Mouse (Mus musculus) intestine, embryonic 16.5 days (tissue): ENCODE data around the gene Rest. TPM values are rescaled to one million over a fixed set of nuclear protein-coding genes. Genes with fewer than 3 reads are reported as not detected.
"Not testable (repeated sequence)": the region's sequence is repeated elsewhere in the genome, so short reads cannot be mapped to it uniquely, and the experiment has no call there.

ENCODE experiments used
- ATAC-seq: fragments of 200-750 bp; cut with Nextera tagmentation; 2 replicates; pipeline ENCODE4 v1.8.0; 2017; ENCODE audit warnings: moderate TSS enrichment, moderate library complexity
- H3K27ac ChIP-seq: fragments of 300-500 bp; sonication (generic); 2 replicates; pipeline ENCODE4 v1.5.1; 2014; ENCODE audit warnings: mild to moderate bottlenecking, low read length
- H3K27me3 ChIP-seq: fragments of 300-500 bp; sonication (generic); replicated peaks from 2 replicates; pipeline ENCODE4 v1.6.1; 2014; ENCODE audit warnings: low read length, control low read depth, mixed read lengths; ENCODE audit not compliant: control insufficient read depth, insufficient read depth
- H3K36me3 ChIP-seq: fragments of 300-500 bp; sonication (generic); 2 replicates; pipeline ENCODE4 v1.6.1; 2014; ENCODE audit warnings: low read length, control low read depth; ENCODE audit not compliant: control insufficient read depth, insufficient read depth
- H3K4me1 ChIP-seq: fragments of 300-500 bp; sonication (generic); 2 replicates; pipeline ENCODE4 v1.6.1; 2014; ENCODE audit warnings: low read length, control low read depth, mixed read lengths; ENCODE audit not compliant: control insufficient read depth, insufficient read depth
- H3K4me2 ChIP-seq: fragments of 300-500 bp; sonication (generic); 2 replicates; pipeline ENCODE4 v1.6.1; 2014; ENCODE audit warnings: low read depth, low read length, control low read depth
- H3K4me3 ChIP-seq: fragments of 300-500 bp; sonication (generic); 2 replicates; pipeline ENCODE4 v1.5.1; 2014; ENCODE audit warnings: mild to moderate bottlenecking, low read length
- H3K9ac ChIP-seq: fragments of 300-500 bp; sonication (generic); 2 replicates; pipeline ENCODE4 v1.6.1; 2014; ENCODE audit warnings: low read depth, low read length
- H3K9me3 ChIP-seq: fragments of 300-500 bp; sonication (generic); 2 replicates; pipeline ENCODE4 v1.6.1; 2016; ENCODE audit warnings: low read length, control low read depth; ENCODE audit not compliant: control insufficient read depth
- WGBS: fragments of 180-500 bp; shearing (Covaris S2); extraction: QIAGEN DNeasy Blood & Tissue Kit; methylation state at CpG from one replicate; pipeline ENCODE4 v1.1.7; 2014; 5-methylcytosine and 5-hydroxymethylcytosine counted together
- polyA plus RNA-seq: library from polyadenylated mRNA; unstranded; fragments of >200 nt; fragmentation: Nextera tagmentation; extraction: Ambion mirVana; gene quantifications from 2 replicates; pipeline ENCODE4 v1.2.1, GENCODE M21; 2015

Gene Rest
- 20.1 and 21.5 TPM in 2 replicates for polyA plus RNA-seq

- ATAC-seq: peak; percentile 90
- Histone ChIP-seq H3K4me1 (0 out of 2 replicates have a peak, but pooled peaks cover 6% of the 10 kb centered on the region), H3K9me3 (no peaks in the 10 kb centered on the region), H3K27me3 (no peaks in the 10 kb centered on the region), H3K9ac (peak within 1 kb of the TSS; percentile 93), H3K36me3 (peaks cover 9% of the 10 kb centered on the region), H3K27ac (peak within 1 kb of the TSS; percentile 97), H3K4me2 (peak within 1 kb of the TSS; percentile 66), H3K4me3 (peak within 1 kb of the TSS; percentile 91)
- WGBS: under 1% methylated on average over 46 of the region's 78 CpGs
These were observed at the start of gene Rest for GRCm38 (mm10) chr5:77265081-77265670. TSS of gene Rest (plus strand) at chr5:77265491.

DNA sequence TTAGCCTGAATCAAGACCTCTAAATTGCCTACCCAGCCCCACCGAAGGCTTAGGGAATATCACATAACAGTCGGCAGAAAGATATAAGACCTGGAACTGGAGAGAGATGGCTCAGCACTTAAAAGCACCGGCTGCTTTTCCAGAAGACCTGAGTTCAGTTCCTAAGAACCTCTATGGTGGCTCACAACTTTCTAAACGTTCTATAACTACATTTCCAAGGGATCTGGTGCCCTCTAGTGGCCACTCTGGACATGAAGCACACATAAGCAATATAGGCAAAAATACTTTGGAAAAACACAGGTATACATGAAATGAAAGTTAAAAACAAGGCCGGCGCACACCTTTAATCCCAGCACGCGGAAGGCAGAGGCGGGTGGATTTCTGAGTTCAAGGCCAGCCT is 48.1 kb upstream of the Rest start:
- no peaks in the 10 kb centered on the region for H3K4me1 ChIP-seq
- peak overlapping the region; percentile 32 for H3K4me2 ChIP-seq
- peak overlapping the region; percentile 23 for H3K4me3 ChIP-seq
- no peak overlapping the region for H3K27ac ChIP-seq
- WGBS: 10% methylated on average over 9 of the region's 9 CpGs
- H3K36me3 ChIP-seq: no peaks in the 10 kb centered on the region
- peak; percentile 56 for ATAC-seq
- H3K27me3 ChIP-seq: no peaks in the 10 kb centered on the region
- H3K9me3 ChIP-seq: 0 out of 2 replicates have a peak, but pooled peaks cover 3% of the 10 kb centered on the region
- H3K9ac ChIP-seq: no peak overlapping the region

- 0 out of 2 replicates have a peak, but pooled peaks cover 3% of the 10 kb centered on the region for H3K9me3 ChIP-seq
- WGBS: 14% methylated on average over 2 of the region's 2 CpGs
- H3K27ac ChIP-seq: no peak overlapping the region
- no peak overlapping the region for H3K9ac ChIP-seq
- no peaks in the 10 kb centered on the region for H3K27me3 ChIP-seq
- no peak overlapping the region for H3K4me3 ChIP-seq
- no peaks in the 10 kb centered on the region for H3K36me3 ChIP-seq
- H3K4me1 ChIP-seq: no peaks in the 10 kb centered on the region
- peak; percentile 23; the same call in 1 of the 2 replicates for ATAC-seq
- peak overlapping the region; percentile 32; the same call in 1 of the 2 replicates for H3K4me2 ChIP-seq
These were observed 47.6 kb upstream of the Rest start for GRCm38 (mm10) chr5:77217724-77218123.

DNA sequence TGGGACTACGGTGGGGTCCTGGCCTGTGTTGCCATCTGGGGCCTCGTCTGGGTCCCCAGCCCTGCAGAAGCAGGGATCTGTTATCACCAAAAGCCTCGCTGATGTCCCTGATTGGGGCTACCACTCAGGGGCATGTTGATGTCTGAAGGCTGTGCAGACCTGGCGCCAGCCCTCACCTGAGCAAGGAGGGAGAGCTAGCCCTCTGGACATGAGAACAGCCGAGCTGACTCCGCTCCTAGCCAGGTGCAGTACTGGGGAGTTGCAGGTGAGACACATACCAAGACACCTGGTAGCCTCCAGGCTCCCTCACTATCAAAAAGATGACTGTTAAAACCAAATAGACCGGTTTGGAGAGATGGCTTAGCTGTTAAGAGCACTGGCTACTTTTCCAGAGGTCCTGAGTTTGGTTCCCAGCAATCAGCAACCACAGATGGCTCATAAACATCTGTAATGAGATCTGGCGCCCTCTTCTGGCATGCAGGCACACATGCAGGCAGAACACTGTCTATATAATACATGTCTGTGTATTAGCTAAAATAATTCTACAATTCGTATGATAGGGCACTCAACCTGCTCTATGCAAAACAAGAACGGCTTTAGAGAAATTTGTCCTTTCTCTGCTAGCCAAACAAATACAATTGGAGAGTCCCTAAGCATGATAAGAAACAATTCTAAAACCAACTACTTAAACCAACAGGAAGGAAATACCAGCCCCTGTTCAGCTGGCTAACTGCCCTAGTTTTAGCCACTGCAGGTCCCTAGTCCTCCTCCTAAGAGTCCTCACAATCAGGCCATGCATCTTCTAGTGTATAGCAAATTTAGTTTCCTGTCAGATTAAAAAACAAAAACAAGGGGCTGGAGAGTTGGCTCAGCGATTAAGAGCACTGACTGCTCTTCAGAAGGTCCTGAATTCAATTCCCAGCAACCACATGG is 42.0 kb upstream of the Rest start:
- Histone ChIP-seq H3K4me2 (no peak overlapping the region), H3K36me3 (no peaks in the 10 kb centered on the region), H3K4me3 (no peak overlapping the region), H3K27ac (no peak overlapping the region), H3K9ac (no peak overlapping the region), H3K9me3 (0 out of 2 replicates have a peak, but pooled peaks cover 3% of the 10 kb centered on the region), H3K4me1 (no peaks in the 10 kb centered on the region), H3K27me3 (no peaks in the 10 kb centered on the region)
- 74% methylated on average over 11 of the region's 11 CpGs for WGBS
- ATAC-seq: no peak

- Histone ChIP-seq H3K27ac (no peak overlapping the region), H3K27me3 (no peaks in the 10 kb centered on the region), H3K9ac (no peak overlapping the region), H3K36me3 (no peaks in the 10 kb centered on the region), H3K4me3 (no peak overlapping the region), H3K9me3 (no peaks in the 10 kb centered on the region), H3K4me2 (no peak overlapping the region), H3K4me1 (no peaks in the 10 kb centered on the region)
- 9% methylated on average over 1 of the region's 1 CpGs for WGBS
- ATAC-seq: 0 out of 2 replicates have a peak, but pooled peaks have one; percentile 58
These were observed 36.3 kb upstream of the Rest start for GRCm38 (mm10) chr5:77228986-77229385.

- H3K4me2 ChIP-seq, H3K4me3 ChIP-seq, H3K4me1 ChIP-seq, H3K36me3 ChIP-seq, H3K27me3 ChIP-seq, H3K27ac ChIP-seq, ATAC-seq, H3K9me3 ChIP-seq, H3K9ac ChIP-seq: not testable (repeated sequence)
- WGBS: 88% methylated on average over 3 of the region's 4 CpGs
These were observed 33.4 kb upstream of the Rest start for GRCm38 (mm10) chr5:77231863-77232262.

GRCm38 (mm10) chr5:77234921-77235320 is 30.4 kb upstream of the Rest start:
- 36% methylated on average over 3 of the region's 3 CpGs for WGBS

GRCm38 (mm10) chr5:77237104-77237503 is 28.2 kb upstream of the Rest start:
- H3K9me3 ChIP-seq: no peaks in the 10 kb centered on the region

More at GRCm38 (mm10) chr5:77234921-77235320, 30.4 kb upstream of the Rest start:
- Histone ChIP-seq H3K4me3 (no peak overlapping the region), H3K27ac (no peak overlapping the region), H3K27me3 (no peaks in the 10 kb centered on the region), H3K4me2 (no peak overlapping the region), H3K36me3 (no peaks in the 10 kb centered on the region), H3K9me3 (no peaks in the 10 kb centered on the region), H3K4me1 (no peaks in the 10 kb centered on the region), H3K9ac (no peak overlapping the region)
- no peak for ATAC-seq

GRCm38 (mm10) chr5:77244331-77244987 is 20.8 kb upstream of the Rest start:
- WGBS: 63% methylated on average over 8 of the region's 8 CpGs
- no peaks in the 10 kb centered on the region for H3K9me3 ChIP-seq
- H3K36me3 ChIP-seq: no peaks in the 10 kb centered on the region
- no peaks in the 10 kb centered on the region for H3K27me3 ChIP-seq
- H3K4me1 ChIP-seq: peaks cover 2% of the 10 kb centered on the region; the same call in 1 of the 2 replicates
- no peak overlapping the region for H3K9ac ChIP-seq
- no peak overlapping the region for H3K4me2 ChIP-seq
- ATAC-seq: no peak
- no peak overlapping the region for H3K4me3 ChIP-seq
- H3K27ac ChIP-seq: no peak overlapping the region

More at GRCm38 (mm10) chr5:77237104-77237503, 28.2 kb upstream of the Rest start:
- Histone ChIP-seq H3K27me3 (no peaks in the 10 kb centered on the region), H3K27ac (no peak overlapping the region), H3K9ac (no peak overlapping the region), H3K4me3 (no peak overlapping the region), H3K4me1 (no peaks in the 10 kb centered on the region), H3K36me3 (no peaks in the 10 kb centered on the region), H3K4me2 (no peak overlapping the region)
- 68% methylated on average over 2 of the region's 2 CpGs for WGBS
- no peak for ATAC-seq
